Mouse (Mus musculus) kidney, postnatal 4 days (tissue): Measurements from ENCODE around the gene Gm21294.
"Not testable (repeated sequence)": the region's sequence is repeated elsewhere in the genome, so short reads cannot be mapped to it uniquely, and the experiment has no call there.

Experiments
- DNase-seq, 2 experiments: peaks; one replicate each; pipeline ENCODE4 v3.0.0; 2021; ENCODE audit warnings: mixed read lengths in 2 of 2

Gm21294 gene

GRCm38 (mm10) chrY:89052506-89052905 lies at the start of gene Gm21294:
TSS of gene Gm21294 (plus strand) at chrY:89052806.
- DNase-seq: not testable (repeated sequence)

DNA sequence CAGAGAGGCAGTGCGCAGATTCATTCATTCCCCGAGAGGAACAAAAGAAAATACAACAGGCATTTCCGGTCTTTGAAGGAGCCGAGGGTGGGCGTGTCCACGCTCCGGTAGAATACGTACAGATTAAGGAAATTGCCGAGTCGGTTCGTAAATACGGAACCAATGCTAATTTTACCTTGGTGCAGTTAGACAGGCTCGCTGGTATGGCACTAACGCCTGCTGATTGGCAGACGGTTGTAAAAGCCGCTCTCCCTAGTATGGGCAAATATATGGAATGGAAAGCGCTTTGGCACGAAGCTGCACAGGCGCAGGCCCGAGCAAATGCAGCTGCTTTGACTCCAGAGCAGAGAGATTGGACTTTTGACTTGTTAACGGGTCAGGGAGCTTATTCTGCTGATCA lies 73.6 kb downstream of the Gm21294 start:
- peak; percentile 0 for DNase-seq
